Mouse (Mus musculus): ENCODE data around the gene Nfib. TPM values are rescaled to one million over a fixed set of nuclear protein-coding genes. Genes with fewer than 3 reads are reported as not detected.
A peak's percentile ranks its signal among the peaks of the same experiment; 100 is the strongest.

Nfib gene
- polyA plus RNA-seq, 1 experiment: 7.7 TPM

- Histone ChIP-seq H3K27me3 (ENCODE audit: control insufficient read depth, insufficient read depth, insufficient read length) (no peaks in the 10 kb centered on the region), H3ac (ENCODE audit: control insufficient read depth, insufficient read length) (no peak overlapping the region), H3K79me2 (ENCODE audit: control insufficient read depth, insufficient read depth) (peaks cover 5% of the 10 kb centered on the region), H3K36me3 (ENCODE audit: control insufficient read depth, insufficient read depth) (no peaks in the 10 kb centered on the region), H3K4me2 (ENCODE audit: low read depth) (no peak overlapping the region), H3K4me3 (no peak overlapping the region)
- no peak for TF ChIP-seq USF1 (IDR thresholded peaks at IDR 0.05; ENCODE audit: low read depth)
- TF ChIP-seq MAX (IDR thresholded peaks at IDR 0.05; ENCODE audit: low read depth): no peak
- no peak for TF ChIP-seq MYOD1 (IDR thresholded peaks at IDR 0.05; ENCODE audit: control insufficient read depth in 1 of 3, insufficient read length in 2 of 3, low read depth in 2 of 3)
- TF ChIP-seq POLR2AphosphoS2 (IDR thresholded peaks at IDR 0.05; ENCODE audit: insufficient read length, low read depth): no peak
- TF ChIP-seq MYOG (IDR thresholded peaks at IDR 0.05; ENCODE audit: control insufficient read depth in 1 of 3, insufficient read depth in 1 of 3, insufficient read length in 2 of 3, low read depth in 2 of 3): no peak
- no peak for TF ChIP-seq TCF12 (IDR thresholded peaks at IDR 0.05; ENCODE audit: insufficient read depth, poor library complexity, severe bottlenecking)
These were observed 196.3 kb downstream of the Nfib start for GRCm38 (mm10) chr4:82509166-82509767.

- no peak overlapping the region for H3K4me3 ChIP-seq
These were observed 197.3 kb downstream of the Nfib start for GRCm38 (mm10) chr4:82508281-82508687.

GRCm38 (mm10) chr4:82507541-82508280 lies 197.8 kb downstream of the Nfib start:
- TF ChIP-seq SRF (IDR thresholded peaks at IDR 0.05; ENCODE audit: control insufficient read depth, insufficient read length, low read depth): no peak
- TF ChIP-seq REST (IDR thresholded peaks at IDR 0.05; ENCODE audit: insufficient read depth, insufficient read length): no peak
- no peak for TF ChIP-seq TCF12 (IDR thresholded peaks at IDR 0.05; ENCODE audit: insufficient read depth, poor library complexity, severe bottlenecking)
- TF ChIP-seq POLR2AphosphoS2 (IDR thresholded peaks at IDR 0.05; ENCODE audit: insufficient read length, low read depth): no peak
- TF ChIP-seq CEBPB (IDR thresholded peaks at IDR 0.05; ENCODE audit: insufficient read depth, poor library complexity, severe bottlenecking): no peak
- TF ChIP-seq E2F4 (IDR thresholded peaks at IDR 0.05; ENCODE audit: insufficient read depth): no peak
- H3K4me2 ChIP-seq (ENCODE audit: low read depth): no peak overlapping the region
- H3ac ChIP-seq (ENCODE audit: control insufficient read depth, insufficient read length): no peak overlapping the region
- no peaks in the 10 kb centered on the region for H3K36me3 ChIP-seq (ENCODE audit: control insufficient read depth, insufficient read depth)
- H3K79me2 ChIP-seq (ENCODE audit: control insufficient read depth, insufficient read depth): peaks cover 20% of the 10 kb centered on the region
- H3K27me3 ChIP-seq (ENCODE audit: control insufficient read depth, insufficient read depth, insufficient read length): no peaks in the 10 kb centered on the region
- no peak overlapping the region for H3K4me3 ChIP-seq

More at GRCm38 (mm10) chr4:82508281-82508687, 197.3 kb downstream of the Nfib start:
- Histone ChIP-seq H3K79me2 (ENCODE audit: control insufficient read depth, insufficient read depth) (peaks cover 14% of the 10 kb centered on the region), H3ac (ENCODE audit: control insufficient read depth, insufficient read length) (no peak overlapping the region), H3K4me2 (ENCODE audit: low read depth) (no peak overlapping the region), H3K36me3 (ENCODE audit: control insufficient read depth, insufficient read depth) (no peaks in the 10 kb centered on the region), H3K27me3 (ENCODE audit: control insufficient read depth, insufficient read depth, insufficient read length) (no peaks in the 10 kb centered on the region)
- TF ChIP-seq MYOG (IDR thresholded peaks at IDR 0.05; ENCODE audit: control insufficient read depth in 1 of 3, insufficient read depth in 1 of 3, insufficient read length in 2 of 3, low read depth in 2 of 3) (no peak), MYOD1 (IDR thresholded peaks at IDR 0.05; ENCODE audit: control insufficient read depth in 1 of 3, insufficient read length in 2 of 3, low read depth in 2 of 3) (no peak), TCF3 (IDR thresholded peaks at IDR 0.05; ENCODE audit: insufficient read length, low read depth) (no peak), POLR2AphosphoS2 (IDR thresholded peaks at IDR 0.05; ENCODE audit: insufficient read length, low read depth) (no peak), CEBPB (IDR thresholded peaks at IDR 0.05; ENCODE audit: insufficient read depth, poor library complexity, severe bottlenecking) (no peak), REST (IDR thresholded peaks at IDR 0.05; ENCODE audit: insufficient read depth, insufficient read length) (no peak), SRF (IDR thresholded peaks at IDR 0.05; ENCODE audit: control insufficient read depth, insufficient read length, low read depth) (no peak), USF1 (IDR thresholded peaks at IDR 0.05; ENCODE audit: low read depth) (no peak), TCF12 (IDR thresholded peaks at IDR 0.05; ENCODE audit: insufficient read depth, poor library complexity, severe bottlenecking) (no peak), POLR2A (IDR thresholded peaks at IDR 0.05; ENCODE audit: insufficient read length, low read depth) (no peak)

- peak overlapping the region; percentile 56 for H3K4me2 ChIP-seq (ENCODE audit: low read depth)
- no peaks in the 10 kb centered on the region for H3K36me3 ChIP-seq (ENCODE audit: control insufficient read depth, insufficient read depth)
- H3K27me3 ChIP-seq (ENCODE audit: control insufficient read depth, insufficient read depth, insufficient read length): no peaks in the 10 kb centered on the region
- H3K79me2 ChIP-seq (ENCODE audit: control insufficient read depth, insufficient read depth): peaks cover 29% of the 10 kb centered on the region
- peak overlapping the region; percentile 50 for H3ac ChIP-seq (ENCODE audit: control insufficient read depth, insufficient read length)
- H3K4me3 ChIP-seq: peak overlapping the region; percentile 95
- TF ChIP-seq USF1 (IDR thresholded peaks at IDR 0.05; ENCODE audit: low read depth): no peak
- no peak for TF ChIP-seq CEBPB (IDR thresholded peaks at IDR 0.05; ENCODE audit: insufficient read depth, poor library complexity, severe bottlenecking)
- no peak for TF ChIP-seq POLR2A (IDR thresholded peaks at IDR 0.05; ENCODE audit: insufficient read length, low read depth)
- TF ChIP-seq MAX (IDR thresholded peaks at IDR 0.05; ENCODE audit: low read depth): no peak
- no peak for TF ChIP-seq REST (IDR thresholded peaks at IDR 0.05; ENCODE audit: insufficient read depth, insufficient read length)
- TF ChIP-seq E2F4 (IDR thresholded peaks at IDR 0.05; ENCODE audit: insufficient read depth): no peak
- TF ChIP-seq MYOD1 (IDR thresholded peaks at IDR 0.05; ENCODE audit: control insufficient read depth in 1 of 3, insufficient read length in 2 of 3, low read depth in 2 of 3): no peak
- no peak for TF ChIP-seq TCF12 (IDR thresholded peaks at IDR 0.05; ENCODE audit: insufficient read depth, poor library complexity, severe bottlenecking)
These were observed 198.7 kb downstream of the Nfib start for GRCm38 (mm10) chr4:82506731-82507331.

Data from myocyte (in vitro differentiated cells).